Mouse (Mus musculus) intestine, postnatal 0 days (tissue): Measurements from ENCODE around the gene Srrt. TPM values are rescaled to one million over a fixed set of nuclear protein-coding genes. Genes with fewer than 3 reads are reported as not detected.

ENCODE experiments used
- ATAC-seq: fragments of 200-750 bp; cut with Nextera tagmentation; 2 replicates; pipeline ENCODE4 v1.8.0; 2017; ENCODE audit warnings: mild to moderate bottlenecking, moderate TSS enrichment, moderate library complexity
- H3K27ac ChIP-seq: fragments of 300-500 bp; sonication (generic); 2 replicates; pipeline ENCODE4 v1.5.1; 2014; ENCODE audit warnings: mild to moderate bottlenecking, low read depth, low read length, moderate library complexity
- H3K27me3 ChIP-seq: fragments of 300-500 bp; sonication (generic); replicated peaks from 2 replicates; pipeline ENCODE4 v1.6.1; 2014; ENCODE audit warnings: low read length, mixed read lengths; ENCODE audit not compliant: control insufficient read depth, insufficient read depth
- H3K36me3 ChIP-seq: fragments of 300-500 bp; sonication (generic); 2 replicates; pipeline ENCODE4 v1.6.1; 2014; ENCODE audit warnings: mild to moderate bottlenecking, moderate library complexity; ENCODE audit not compliant: control insufficient read depth, insufficient read depth
- H3K4me1 ChIP-seq: fragments of 300-500 bp; sonication (generic); replicated peaks from 2 replicates; pipeline ENCODE4 v1.6.1; 2014; ENCODE audit warnings: antibody characterized with exemption, low read length, mixed read lengths; ENCODE audit not compliant: control insufficient read depth, insufficient read depth
- H3K4me2 ChIP-seq: fragments of 300-500 bp; sonication (generic); replicated peaks from 2 replicates; pipeline ENCODE4 v1.6.1; 2014; ENCODE audit warnings: low read depth, mild to moderate bottlenecking, moderate library complexity
- H3K4me3 ChIP-seq: fragments of 300-500 bp; sonication (generic); 2 replicates; pipeline ENCODE4 v1.5.1; 2014; ENCODE audit warnings: low read depth, low read length
- H3K9ac ChIP-seq: fragments of 300-500 bp; sonication (generic); 2 replicates; pipeline ENCODE4 v1.6.1; 2014; ENCODE audit warnings: mild to moderate bottlenecking, low read depth, low read length
- H3K9me3 ChIP-seq: fragments of 300-500 bp; sonication (generic); 2 replicates; pipeline ENCODE4 v1.6.1; 2016; ENCODE audit warnings: mixed run types; ENCODE audit not compliant: control insufficient read depth
- CTCF ChIP-seq: sonication (generic); IDR thresholded peaks from 2 replicates; pipeline ENCODE4 v1.5.1; 2016; ENCODE audit warnings: low read depth, mild to moderate bottlenecking, control low read depth, antibody characterized with exemption, moderate library complexity
- WGBS: fragments of 180-500 bp; shearing (Covaris S2); extraction: QIAGEN DNeasy Blood & Tissue Kit; methylation state at CpG from one replicate; pipeline ENCODE4 v1.1.7; 2014; 5-methylcytosine and 5-hydroxymethylcytosine counted together
- polyA plus RNA-seq: library from polyadenylated mRNA; unstranded; fragments of >200 nt; fragmentation: Nextera tagmentation; extraction: Ambion mirVana; gene quantifications from 2 replicates; pipeline ENCODE4 v1.2.1, GENCODE M21; 2015

Gene Srrt
- polyA plus RNA-seq, 1 experiment from 2014 or later: 31.3 TPM

DNA sequence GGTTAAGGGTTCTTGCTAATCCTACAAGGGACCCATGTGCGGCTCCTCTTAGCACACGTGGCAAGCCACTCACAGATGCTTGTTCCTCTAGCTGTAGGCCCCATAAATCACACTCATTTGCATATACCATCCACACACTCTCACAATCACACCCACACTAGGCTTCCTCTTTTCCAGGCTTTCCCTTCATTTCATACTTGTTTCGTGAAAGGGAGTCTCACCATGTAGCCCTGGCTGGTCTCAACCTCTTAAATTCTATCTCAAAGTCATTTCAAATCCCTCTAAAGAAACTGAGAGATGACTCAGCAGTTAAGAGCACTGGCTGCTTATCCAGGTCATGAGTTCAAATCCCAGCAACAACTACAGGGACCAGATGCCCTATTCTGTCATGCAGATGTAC lies 1.7 kb downstream of the Srrt start:
- TF ChIP-seq CTCF: no peak
- no peak overlapping the region for H3K27ac ChIP-seq
- no peak for ATAC-seq
- H3K36me3 ChIP-seq: peaks cover 58% of the 10 kb centered on the region
- no peaks in the 10 kb centered on the region for H3K27me3 ChIP-seq
- WGBS: 35% methylated on average over 3 of the region's 3 CpGs
- peak overlapping the region; percentile 74 for H3K4me2 ChIP-seq
- H3K9me3 ChIP-seq: no peaks in the 10 kb centered on the region
- H3K4me1 ChIP-seq: peaks cover 3% of the 10 kb centered on the region; the same call in 1 of the 2 replicates
- peak overlapping the region; percentile 94; the same call in 1 of the 2 replicates for H3K4me3 ChIP-seq
- H3K9ac ChIP-seq: no peak overlapping the region

DNA sequence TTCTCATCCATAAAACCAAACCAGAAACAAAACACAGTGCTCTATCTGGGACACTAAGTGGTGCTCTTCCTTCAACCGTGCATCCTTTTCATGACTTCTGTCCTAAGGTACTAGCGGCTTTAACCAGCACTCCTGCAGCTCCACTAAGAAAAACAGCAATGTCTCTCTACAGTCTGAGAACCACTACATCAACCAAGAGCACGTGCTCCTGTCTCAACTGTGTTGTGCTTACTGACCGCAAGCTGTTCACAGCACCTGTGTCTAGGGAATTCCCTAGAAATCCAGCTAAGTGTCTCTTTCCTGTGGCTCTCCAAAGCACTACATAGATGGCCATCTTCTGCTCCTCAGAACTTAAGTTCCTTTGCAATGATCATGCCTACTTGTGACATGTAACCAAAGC lies 2.7 kb downstream of the Srrt start:
- H3K9me3 ChIP-seq: no peaks in the 10 kb centered on the region
- WGBS: 48% methylated on average over 4 of the region's 4 CpGs
- ATAC-seq: no peak
- H3K9ac ChIP-seq: no peak overlapping the region
- H3K4me1 ChIP-seq: peaks cover 3% of the 10 kb centered on the region; the same call in 1 of the 2 replicates
- H3K27me3 ChIP-seq: no peaks in the 10 kb centered on the region
- TF ChIP-seq CTCF: no peak
- H3K36me3 ChIP-seq: peaks cover 58% of the 10 kb centered on the region
- H3K27ac ChIP-seq: no peak overlapping the region
- no peak overlapping the region for H3K4me3 ChIP-seq
- peak overlapping the region; percentile 74; the same call in 1 of the 2 replicates for H3K4me2 ChIP-seq

DNA sequence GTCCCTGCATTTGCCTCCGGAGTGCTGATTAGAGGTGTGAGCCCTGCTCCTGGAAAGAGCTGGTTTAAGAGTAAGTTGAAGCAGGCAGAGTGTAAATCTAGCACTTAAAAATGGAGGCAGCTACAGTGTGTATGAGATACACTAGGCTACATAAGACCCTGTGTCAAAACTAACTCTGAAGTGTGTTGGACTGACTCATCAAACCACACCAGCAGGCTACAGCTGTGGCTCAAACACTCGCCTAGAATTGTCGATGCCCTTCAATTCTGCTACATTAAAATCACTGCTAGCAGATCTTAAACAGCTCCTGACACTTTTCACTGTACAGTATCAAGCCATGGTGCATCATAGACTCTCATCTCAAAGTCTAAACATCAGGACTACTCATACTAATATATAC lies 3.3 kb downstream of the Srrt start:
- H3K27me3 ChIP-seq: no peaks in the 10 kb centered on the region
- H3K4me2 ChIP-seq: no peak overlapping the region
- H3K9me3 ChIP-seq: no peaks in the 10 kb centered on the region
- ATAC-seq: no peak
- H3K4me1 ChIP-seq: peaks cover 3% of the 10 kb centered on the region; the same call in 1 of the 2 replicates
- no peak overlapping the region for H3K27ac ChIP-seq
- no peak for TF ChIP-seq CTCF
- 59% methylated on average over 3 of the region's 3 CpGs for WGBS
- H3K4me3 ChIP-seq: no peak overlapping the region
- H3K9ac ChIP-seq: no peak overlapping the region
- H3K36me3 ChIP-seq: peaks cover 58% of the 10 kb centered on the region

DNA sequence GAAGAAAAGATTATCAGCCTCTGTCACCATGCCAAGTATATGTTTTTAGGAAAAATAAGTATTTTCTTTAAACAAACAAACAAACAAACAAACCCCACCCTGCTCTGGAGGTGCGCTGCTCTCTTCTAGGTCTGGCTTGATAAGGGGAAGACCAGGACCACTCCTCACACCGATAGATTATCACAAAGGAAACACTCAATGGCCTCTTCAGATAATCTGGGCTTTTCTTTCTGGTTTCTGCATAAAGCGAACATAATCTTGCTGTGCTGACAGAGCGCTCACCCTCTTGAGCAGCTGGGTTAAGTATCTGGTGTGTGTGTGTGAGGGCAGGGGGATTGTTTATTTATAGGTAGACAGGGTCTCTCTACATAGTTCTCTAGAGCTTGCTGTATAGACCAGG lies 3.9 kb downstream of the Srrt start:
- 78% methylated on average over 4 of the region's 4 CpGs for WGBS
- no peaks in the 10 kb centered on the region for H3K27me3 ChIP-seq
- ATAC-seq: no peak
- H3K4me3 ChIP-seq: no peak overlapping the region
- H3K4me2 ChIP-seq: no peak overlapping the region
- H3K9ac ChIP-seq: no peak overlapping the region
- TF ChIP-seq CTCF: no peak
- H3K36me3 ChIP-seq: peaks cover 58% of the 10 kb centered on the region
- peaks cover 3% of the 10 kb centered on the region; the same call in 1 of the 2 replicates for H3K4me1 ChIP-seq
- H3K9me3 ChIP-seq: no peaks in the 10 kb centered on the region
- no peak overlapping the region for H3K27ac ChIP-seq

DNA sequence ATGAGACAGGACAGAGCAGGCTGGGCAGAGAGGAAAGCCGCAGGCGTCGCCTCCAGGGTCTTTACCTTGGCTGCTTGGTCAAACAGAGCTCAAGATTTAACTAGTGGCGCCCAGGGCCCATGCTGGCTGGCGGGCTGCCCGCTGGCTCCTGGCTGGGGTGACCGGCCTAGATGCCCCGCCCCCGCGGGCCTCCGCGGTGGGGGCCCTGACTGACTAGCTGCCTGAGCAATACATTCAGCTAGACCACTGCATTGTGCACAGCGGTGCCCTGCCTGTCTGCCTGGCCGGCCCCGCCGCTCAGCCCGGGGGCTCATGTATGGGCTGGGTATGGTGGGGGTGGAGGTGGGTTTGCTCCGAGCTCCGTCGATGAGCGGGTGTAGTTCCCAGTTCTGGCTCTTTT lies 6.2 kb downstream of the Srrt start:
- peaks cover 1% of the 10 kb centered on the region; the same call in 1 of the 2 replicates for H3K4me1 ChIP-seq
- H3K9ac ChIP-seq: no peak overlapping the region
- ATAC-seq: no peak
- H3K27ac ChIP-seq: no peak overlapping the region
- peaks cover 79% of the 10 kb centered on the region for H3K36me3 ChIP-seq
- no peaks in the 10 kb centered on the region for H3K9me3 ChIP-seq
- no peak overlapping the region for H3K4me2 ChIP-seq
- TF ChIP-seq CTCF: no peak
- WGBS: 71% methylated on average over 21 of the region's 21 CpGs
- H3K27me3 ChIP-seq: no peaks in the 10 kb centered on the region
- no peak overlapping the region for H3K4me3 ChIP-seq

DNA sequence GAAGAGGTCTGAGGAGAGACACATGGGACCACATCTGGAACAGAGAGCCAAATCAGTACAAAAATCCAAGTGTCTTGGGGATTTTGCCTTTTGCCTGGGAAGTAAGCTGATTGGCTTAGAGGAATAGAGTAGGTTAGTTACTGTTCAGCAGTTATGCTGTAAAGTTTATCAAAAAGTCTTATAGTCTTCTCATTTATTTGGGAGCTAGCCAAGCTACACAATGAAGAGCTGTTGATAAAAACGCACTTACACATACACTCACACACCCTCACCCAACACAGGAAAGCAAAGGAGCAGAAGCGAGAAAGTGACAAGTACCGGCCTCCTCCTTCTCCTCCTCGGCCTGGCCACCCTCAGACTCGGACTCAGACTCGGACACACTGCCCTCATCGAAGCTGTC lies 8.2 kb downstream of the Srrt start:
- Histone ChIP-seq H3K9ac (no peak overlapping the region), H3K4me1 (no peaks in the 10 kb centered on the region; the same call in 1 of the 2 replicates), H3K36me3 (peaks cover 91% of the 10 kb centered on the region), H3K27ac (no peak overlapping the region), H3K4me3 (no peak overlapping the region), H3K4me2 (no peak overlapping the region), H3K9me3 (no peaks in the 10 kb centered on the region), H3K27me3 (no peaks in the 10 kb centered on the region)
- TF ChIP-seq CTCF: no peak
- WGBS: 84% methylated on average over 7 of the region's 7 CpGs
- ATAC-seq: no peak

DNA sequence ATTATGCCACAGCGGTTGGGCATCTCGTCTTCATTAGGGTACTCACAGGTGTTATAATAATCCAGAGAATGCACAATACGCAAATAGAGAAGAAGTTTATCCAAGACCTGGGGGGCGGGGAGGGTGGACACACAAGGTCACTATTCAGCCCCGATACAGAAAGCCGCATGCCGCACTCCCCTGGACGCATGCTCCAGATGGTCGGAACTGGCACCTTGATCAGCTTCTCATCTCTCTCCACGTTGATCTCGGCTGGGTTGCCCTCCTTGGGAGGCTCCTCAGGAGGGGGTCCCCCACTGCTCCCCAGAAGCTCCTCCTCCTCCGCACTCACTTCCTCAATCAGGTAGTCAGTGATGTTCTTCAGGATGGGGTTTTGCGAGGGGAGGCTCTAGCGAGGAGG lies 10.3 kb downstream of the Srrt start:
- peaks cover 71% of the 10 kb centered on the region for H3K36me3 ChIP-seq

More for the DNA sequence above, 10.3 kb downstream of the Srrt start:
- no peak overlapping the region for H3K4me2 ChIP-seq
- no peak overlapping the region for H3K4me3 ChIP-seq
- no peak for ATAC-seq
- H3K27me3 ChIP-seq: no peaks in the 10 kb centered on the region
- H3K27ac ChIP-seq: no peak overlapping the region
- TF ChIP-seq CTCF: no peak
- 88% methylated on average over 14 of the region's 14 CpGs for WGBS
- H3K4me1 ChIP-seq: peaks cover 2% of the 10 kb centered on the region; the same call in 1 of the 2 replicates
- no peak overlapping the region for H3K9ac ChIP-seq
- no peaks in the 10 kb centered on the region for H3K9me3 ChIP-seq
